Mouse (Mus musculus) CH12.LX (cell line): ENCODE measurements around the gene Hist1h2bg.
A peak's percentile ranks its signal among the peaks of the same experiment; 100 is the strongest.

Experiments used
- CTCF ChIP-seq, 2 experiments: IDR thresholded peaks in 1 of 2; conservative IDR thresholded peaks in 1 of 2; 2 replicates each; pipeline ENCODE4 v1.5.1; 2011 to 2012; ENCODE audit warnings: low read depth in 2 of 2, low read length in 2 of 2, improper control_type of control experiment in 1 of 2, inconsistent platforms in 1 of 2, mild to moderate bottlenecking in 1 of 2, moderate library complexity in 1 of 2
- ETS1 ChIP-seq: conservative IDR thresholded peaks from 2 replicates; pipeline ENCODE4 v1.6.1; 2012; ENCODE audit warnings: low read depth, mild to moderate bottlenecking, inconsistent platforms, low read length, improper control_type of control experiment, moderate library complexity
- NRF1 ChIP-seq: IDR thresholded peaks from 2 replicates; pipeline ENCODE4 v1.6.1; 2014; ENCODE audit warnings: low read depth, mild to moderate bottlenecking, inconsistent platforms, low read length, improper control_type of control experiment, moderate library complexity
- PAX5 ChIP-seq: IDR thresholded peaks from 2 replicates; pipeline ENCODE4 v1.6.1; 2012; ENCODE audit warnings: low read length, inconsistent platforms, mixed read lengths
- POLR2A ChIP-seq: IDR thresholded peaks from 2 replicates; pipeline ENCODE4 v1.6.1; 2011; ENCODE audit warnings: low read depth, mild to moderate bottlenecking, improper control_type of control experiment, low read length
- UBTF ChIP-seq: IDR thresholded peaks from 2 replicates; pipeline ENCODE4 v1.6.1; 2012; ENCODE audit warnings: low read depth, mild to moderate bottlenecking, inconsistent platforms, low read length, improper control_type of control experiment, moderate library complexity
- USF2 ChIP-seq: conservative IDR thresholded peaks from 2 replicates; pipeline ENCODE4 v1.6.1; 2011; ENCODE audit warnings: low read depth, low read length, improper control_type of control experiment

DNA sequence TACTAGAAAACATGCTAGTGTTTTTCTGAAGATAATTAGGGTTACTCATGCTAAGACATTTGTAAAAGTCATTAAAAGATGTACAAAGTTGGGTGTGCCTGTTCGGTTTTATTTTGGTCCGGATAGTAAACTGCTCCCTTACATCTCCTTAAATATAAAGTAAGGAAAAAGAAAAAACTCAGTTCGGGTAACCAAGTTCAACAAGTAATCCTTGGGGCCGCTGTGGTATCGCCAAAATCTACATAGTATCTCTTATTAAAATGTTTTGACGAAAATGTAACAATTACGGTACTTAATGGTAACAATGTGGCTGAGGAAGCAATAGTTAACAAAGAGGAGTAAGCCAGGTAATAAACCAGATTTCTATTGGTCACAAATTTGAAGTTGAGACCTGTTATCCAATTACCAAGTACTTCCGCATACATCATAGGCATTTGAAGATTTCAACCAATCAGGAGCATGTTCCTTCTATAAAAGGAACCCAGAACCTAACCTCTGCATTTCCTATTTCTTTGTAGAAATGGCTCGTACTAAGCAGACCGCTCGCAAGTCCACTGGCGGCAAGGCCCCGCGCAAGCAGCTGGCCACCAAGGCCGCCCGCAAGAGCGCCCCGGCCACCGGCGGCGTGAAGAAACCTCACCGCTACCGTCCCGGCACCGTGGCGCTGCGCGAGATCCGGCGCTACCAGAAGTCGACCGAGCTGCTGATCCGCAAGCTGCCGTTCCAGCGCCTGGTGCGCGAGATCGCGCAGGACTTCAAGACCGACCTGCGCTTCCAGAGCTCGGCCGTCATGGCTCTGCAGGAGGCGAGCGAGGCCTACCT, 27.0 kb upstream of the Hist1h2bg start, which contains the start of gene Hist1h3f:
- TF ChIP-seq CTCF (conservative IDR thresholded peaks at IDR 0.05 in 1 of 2, IDR thresholded peaks at IDR 0.05 in 1 of 2; ENCODE audit: low read depth in 2 of 2, low read length in 2 of 2) (no peak), NRF1 (no peak), ETS1 (no peak), UBTF (peak; percentile 90), USF2 (no peak), PAX5 (no peak), POLR2A (peak; percentile 98)
